Mouse (Mus musculus) ES-E14 (cell line): Measurements from ENCODE around the gene Apbb1ip. TPM values are rescaled to one million over a fixed set of nuclear protein-coding genes. Genes with fewer than 3 reads are reported as not detected.
A peak's percentile ranks its signal among the peaks of the same experiment; 100 is the strongest.
"Not testable (repeated sequence)": the region's sequence is repeated elsewhere in the genome, so short reads cannot be mapped to it uniquely, and the experiment has no call there.

Experiments used
- DNase-seq: peaks from one replicate; pipeline ENCODE4 v3.0.0-alpha.2; 2013; ENCODE audit warnings: low read depth, low spot score
- H3K27ac ChIP-seq: 2 replicates; pipeline ENCODE4 v1.5.1; 2012; ENCODE audit warnings: low read depth, mild to moderate bottlenecking, low read length, moderate library complexity, mixed read lengths; ENCODE audit not compliant: poor library complexity, insufficient read depth, severe bottlenecking
- H3K36me3 ChIP-seq: 2 replicates; pipeline ENCODE4 v1.6.1; 2012; ENCODE audit warnings: mild to moderate bottlenecking, low read length, moderate library complexity, mixed read lengths; ENCODE audit not compliant: control insufficient read depth, poor library complexity, insufficient read depth, severe bottlenecking
- H3K4me1 ChIP-seq, 2 experiments: fragments of 150-350 bp in 1 of 2; sonication (generic) in 1 of 2; 2 replicates each; pipeline ENCODE4 v1.6.1; 2012; ENCODE audit warnings: low read length in 2 of 2, mild to moderate bottlenecking in 1 of 2, mixed read lengths in 1 of 2; ENCODE audit not compliant: control insufficient read depth in 2 of 2, insufficient read depth in 2 of 2, poor library complexity in 1 of 2
- H3K4me3 ChIP-seq, 2 experiments: fragments of 150-350 bp in 1 of 2; sonication (generic) in 1 of 2; 2 replicates each; pipeline ENCODE4 v1.5.1; 2012; ENCODE audit warnings: low read length in 2 of 2, low read depth in 1 of 2, mild to moderate bottlenecking in 1 of 2, mixed read lengths in 1 of 2; ENCODE audit not compliant: insufficient read depth in 1 of 2, poor library complexity in 1 of 2, severe bottlenecking in 1 of 2
- H3K9ac ChIP-seq: 2 replicates; pipeline ENCODE4 v1.6.1; 2012; ENCODE audit warnings: low read depth, mild to moderate bottlenecking, low read length, mixed read lengths; ENCODE audit not compliant: poor library complexity, insufficient read depth, severe bottlenecking
- H3K9me3 ChIP-seq: fragments of 150-350 bp; sonication (generic); 2 replicates; pipeline ENCODE4 v1.6.1; 2012; ENCODE audit warnings: low read depth, mild to moderate bottlenecking, low read length; ENCODE audit not compliant: control insufficient read depth, insufficient read depth
- CHD2 ChIP-seq: IDR thresholded peaks from 2 replicates; pipeline ENCODE4 v1.6.1; 2014; ENCODE audit warnings: mild to moderate bottlenecking, low read depth, low read length, inconsistent platforms
- HCFC1 ChIP-seq: IDR thresholded peaks from 2 replicates; pipeline ENCODE4 v1.6.1; 2012; ENCODE audit warnings: low read length, inconsistent platforms, borderline replicate concordance; ENCODE audit not compliant: insufficient read depth
- MAFK ChIP-seq: IDR thresholded peaks from 2 replicates; pipeline ENCODE4 v1.6.1; 2014; ENCODE audit warnings: mild to moderate bottlenecking, low read depth, low read length, inconsistent platforms; ENCODE audit not compliant: insufficient read depth
- ZC3H11A ChIP-seq: IDR thresholded peaks from 2 replicates; pipeline ENCODE4 v1.6.1; 2012; ENCODE audit warnings: low read depth, mild to moderate bottlenecking, inconsistent platforms, low read length, borderline replicate concordance
- ZNF384 ChIP-seq: IDR thresholded peaks from 2 replicates; pipeline ENCODE4 v1.6.1; 2012; ENCODE audit warnings: low read depth, low read length, inconsistent platforms
- in situ Hi-C, 2 experiments: fragments of 600-800 bp; cut with MboI; formaldehyde crosslinking; loops; one replicate each; pipeline ENCODE4 v1.15.1; 2025; ENCODE audit warnings: low sequenced_read_pairs in 2 of 2, inconsistent platforms in 1 of 2; ENCODE audit not compliant: unreplicated experiment in 2 of 2
- total RNA-seq: library from RNA; depleted of rRNA; stranded (reverse); fragments of 300-350 nt; gene quantifications from 2 replicates; pipeline ENCODE4 v1.2.3, GENCODE M21; 2012

The Apbb1ip gene
- total RNA-seq, 1 experiment = 0.18 TPM

DNA sequence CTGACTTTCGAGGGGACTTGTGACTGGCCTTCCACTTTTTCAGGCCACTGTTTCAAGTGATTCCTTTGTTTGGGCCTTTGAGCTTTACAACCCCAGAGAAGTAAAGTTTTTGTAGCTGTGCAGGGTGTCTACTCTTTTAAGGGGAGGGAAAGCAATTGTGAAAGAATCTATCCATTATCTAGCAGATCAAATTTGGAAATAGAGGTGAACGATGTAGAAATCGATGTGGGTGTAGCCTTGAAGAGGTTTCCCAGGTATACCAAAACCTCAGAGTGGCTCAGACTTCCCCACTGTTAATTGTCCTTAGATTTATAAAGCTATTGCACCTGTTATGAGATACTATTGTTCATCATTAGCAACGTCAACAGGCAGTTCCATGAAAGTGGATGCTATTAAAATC is 71.6 kb downstream of the Apbb1ip start:
- Histone ChIP-seq H3K4me1 (no peaks in the 10 kb centered on the region), H3K27ac (no peak overlapping the region), H3K9ac (no peak overlapping the region), H3K4me3 (no peak overlapping the region), H3K9me3 (no peaks in the 10 kb centered on the region), H3K36me3 (no peaks in the 10 kb centered on the region)
- TF ChIP-seq HCFC1 (no peak), CHD2 (no peak), ZC3H11A (no peak), ZNF384 (no peak), MAFK (no peak)
- DNase-seq = no peak
- in situ Hi-C loops = no loop called here

DNA sequence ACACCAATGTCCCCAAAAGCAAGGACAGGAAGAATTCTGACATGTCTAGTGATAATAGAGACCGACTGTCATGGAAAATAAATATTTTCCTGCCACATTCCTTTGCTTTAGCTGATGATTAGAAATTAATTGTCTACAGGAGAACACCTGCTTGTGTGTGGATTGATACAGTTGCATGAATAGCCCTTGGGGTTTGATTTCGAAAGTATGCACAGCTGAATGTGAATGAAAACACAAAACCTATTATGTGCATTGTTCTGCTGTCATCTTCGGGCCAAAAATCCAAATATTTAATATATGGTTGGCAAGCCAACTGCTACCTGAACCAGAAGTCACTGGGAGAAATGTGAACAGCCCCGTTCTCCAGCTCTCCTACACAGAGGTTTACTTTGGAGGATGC is 78.0 kb downstream of the Apbb1ip start:
- H3K9me3 ChIP-seq = no peaks in the 10 kb centered on the region
- H3K27ac ChIP-seq = no peak overlapping the region
- no peak for TF ChIP-seq MAFK
- TF ChIP-seq CHD2 = no peak
- no peak for TF ChIP-seq HCFC1
- TF ChIP-seq ZNF384 = no peak
- no peak for TF ChIP-seq ZC3H11A
- no peaks in the 10 kb centered on the region for H3K4me1 ChIP-seq
- in situ Hi-C loops = loop anchor here (25.0 kb wide), 2 partner anchors 890 to 915 kb away; no protein-coding TSS in a partner anchor
- no peak overlapping the region for H3K9ac ChIP-seq
- no peak for DNase-seq
- no peaks in the 10 kb centered on the region for H3K36me3 ChIP-seq
- no peak overlapping the region for H3K4me3 ChIP-seq

DNA sequence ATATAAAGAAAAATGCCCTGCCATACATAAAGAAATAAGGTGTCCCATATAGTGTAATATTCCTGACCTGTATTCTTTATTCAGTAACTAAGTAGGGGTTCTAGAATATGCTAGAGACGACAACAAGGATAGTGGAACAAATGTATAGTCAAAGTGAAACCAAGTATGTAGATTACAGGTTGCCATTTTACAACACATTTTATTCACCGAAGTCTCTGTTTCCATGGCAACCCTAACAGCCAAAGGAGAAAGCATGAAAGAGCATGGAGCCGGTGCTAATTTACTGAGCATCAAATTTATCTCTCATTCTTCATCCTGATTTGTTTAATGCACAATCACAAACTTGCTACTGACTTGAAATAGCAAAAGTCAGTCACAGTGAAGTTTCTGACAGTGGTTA is 83.6 kb downstream of the Apbb1ip start:
- in situ Hi-C loops = loop anchor here (25.0 kb wide), 2 partner anchors 895 to 920 kb away; no protein-coding TSS in a partner anchor
- Histone ChIP-seq H3K9me3 (no peaks in the 10 kb centered on the region), H3K4me3 (no peak overlapping the region), H3K36me3 (no peaks in the 10 kb centered on the region), H3K4me1 (no peaks in the 10 kb centered on the region), H3K9ac (no peak overlapping the region), H3K27ac (no peak overlapping the region)
- no peak for DNase-seq
- TF ChIP-seq HCFC1 (no peak), ZC3H11A (no peak), ZNF384 (no peak), MAFK (no peak), CHD2 (no peak)

DNA sequence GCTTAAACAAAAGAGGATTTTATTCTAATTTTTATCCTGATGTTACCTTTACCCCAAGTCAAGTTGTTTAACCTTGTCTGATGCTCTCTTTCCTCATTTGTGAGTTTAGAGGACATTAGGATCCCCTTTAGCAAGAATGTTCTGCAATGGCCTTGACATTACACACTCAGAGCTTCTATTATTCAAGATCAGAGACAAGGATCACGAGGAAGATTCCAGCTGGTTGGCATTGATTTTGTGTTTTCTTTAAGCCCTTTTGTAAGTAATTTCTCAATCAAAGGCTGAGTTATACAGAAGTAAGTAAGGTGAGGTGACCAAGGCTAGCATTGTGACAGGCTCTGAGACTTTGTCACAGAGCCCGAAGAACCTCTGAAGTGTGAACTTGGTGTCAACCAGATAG is 88.3 kb downstream of the Apbb1ip start:
- in situ Hi-C loops = loop anchor here (25.0 kb wide), 2 partner anchors 900 to 925 kb away; no protein-coding TSS in a partner anchor
- Histone ChIP-seq H3K9ac (no peak overlapping the region), H3K27ac (no peak overlapping the region), H3K36me3 (no peaks in the 10 kb centered on the region), H3K9me3 (no peaks in the 10 kb centered on the region), H3K4me1 (no peaks in the 10 kb centered on the region), H3K4me3 (no peak overlapping the region)
- TF ChIP-seq HCFC1 = no peak
- no peak for TF ChIP-seq MAFK
- TF ChIP-seq ZNF384 = no peak
- TF ChIP-seq CHD2 = no peak
- no peak for TF ChIP-seq ZC3H11A
- DNase-seq = no peak

DNA sequence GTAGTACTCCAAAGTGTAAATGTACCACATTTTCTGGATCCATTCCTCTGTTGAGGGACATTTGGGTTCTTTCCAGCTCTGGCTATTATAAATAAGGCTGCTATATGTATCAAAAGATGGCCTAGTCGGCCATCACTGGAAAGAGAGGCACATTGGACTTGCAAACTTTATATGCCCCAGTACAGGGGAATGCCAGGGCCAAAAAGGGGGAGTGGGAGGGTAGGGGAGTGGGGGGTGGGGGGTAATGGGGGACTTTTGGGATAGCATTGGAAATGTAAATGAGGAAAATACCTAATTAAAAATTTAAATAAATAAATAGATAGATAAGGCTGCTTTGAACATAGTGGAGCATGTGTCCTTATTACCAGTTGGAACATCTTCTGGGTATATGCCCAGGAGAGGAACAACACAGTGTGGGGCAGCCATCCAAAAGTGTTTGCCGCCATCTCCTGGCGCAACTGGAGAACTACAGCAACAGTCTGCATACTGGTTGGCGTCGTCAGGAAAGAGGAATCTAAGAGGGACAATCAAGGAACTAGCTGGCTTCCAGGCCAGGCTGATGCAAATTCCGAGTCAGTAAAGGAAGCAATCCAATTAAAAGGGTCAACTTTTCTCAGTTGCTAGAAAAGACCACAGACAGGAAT is 90.6 kb downstream of the Apbb1ip start:
- not testable (repeated sequence) for H3K27ac ChIP-seq, H3K36me3 ChIP-seq, H3K4me3 ChIP-seq, H3K4me1 ChIP-seq, H3K9me3 ChIP-seq, H3K9ac ChIP-seq
- in situ Hi-C loops = loop anchor here (25.0 kb wide), 2 partner anchors 902 to 927 kb away; no protein-coding TSS in a partner anchor
- peak; percentile 95 for TF ChIP-seq ZC3H11A
- DNase-seq = peak; percentile 47
